Mouse (Mus musculus): ENCODE data around the gene Asb15. TPM values are rescaled to one million over a fixed set of nuclear protein-coding genes. Genes with fewer than 3 reads are reported as not detected.

Gene Asb15
- polyA plus RNA-seq, 1 experiment from 2014 or later = 0.23 TPM

DNA sequence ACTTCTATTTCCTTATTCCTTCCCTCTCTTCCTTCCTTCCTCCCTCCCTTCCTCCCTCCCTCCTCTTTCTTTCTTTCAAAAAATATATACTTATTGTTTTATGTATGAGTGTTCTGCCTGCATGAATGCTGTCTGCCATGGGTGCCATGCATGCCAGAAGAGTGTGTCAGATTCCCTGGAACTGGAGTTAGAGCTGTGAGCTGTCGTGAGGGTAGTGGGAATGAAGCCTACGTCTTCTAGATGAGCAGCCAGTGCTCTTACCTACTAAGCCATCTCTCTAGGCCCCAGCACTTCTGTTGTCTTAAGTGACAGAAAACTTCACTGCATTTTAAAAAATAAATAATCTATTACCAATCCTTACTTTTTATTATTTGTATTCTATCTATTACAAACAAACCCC is 93.0 kb downstream of the Asb15 start:
- H3K36me3 ChIP-seq (ENCODE audit: control insufficient read depth, insufficient read depth, low read length) = peaks cover 43% of the 10 kb centered on the region
- no peak overlapping the region for H3K4me2 ChIP-seq (replicated peaks; ENCODE audit: low read depth, low read length)
- H3K4me3 ChIP-seq (ENCODE audit: low read length) = no peak overlapping the region
- no peaks in the 10 kb centered on the region for H3K9me3 ChIP-seq (ENCODE audit: control insufficient read depth, low read length)
- WGBS = 92% methylated on average over 2 of the region's 2 CpGs
- H3K9ac ChIP-seq (ENCODE audit: low read depth, low read length) = no peak overlapping the region
- H3K27ac ChIP-seq (ENCODE audit: low read depth, low read length) = no peak overlapping the region
- ATAC-seq (ENCODE audit: low FRiP score, low TSS enrichment) = no peak
- H3K27me3 ChIP-seq (ENCODE audit: control insufficient read depth, insufficient read depth, low read length) = no peaks in the 10 kb centered on the region
- H3K4me1 ChIP-seq (ENCODE audit: control insufficient read depth, insufficient read depth, low read length) = no peaks in the 10 kb centered on the region

DNA sequence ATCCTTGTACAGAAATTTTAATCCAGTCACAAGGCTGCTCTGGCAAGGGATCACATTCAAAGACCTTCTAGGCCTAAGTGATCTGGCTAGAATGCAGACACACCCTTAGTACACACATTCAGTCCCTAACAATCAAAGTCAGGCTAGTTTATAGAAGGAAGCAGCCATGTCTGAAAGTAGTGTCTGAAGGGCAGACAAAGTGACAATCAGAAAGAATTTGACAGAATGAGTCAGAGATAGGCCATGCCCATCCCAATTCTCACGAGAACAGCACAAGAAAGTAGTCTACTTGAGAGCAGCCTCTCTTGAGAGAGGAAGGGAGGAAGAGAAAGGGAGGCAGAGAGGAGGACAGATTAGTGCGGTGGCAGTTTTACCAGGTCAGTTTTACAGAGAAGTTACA is 94.2 kb downstream of the Asb15 start:
- Histone ChIP-seq H3K4me1 (ENCODE audit: control insufficient read depth, insufficient read depth, low read length) (no peaks in the 10 kb centered on the region), H3K4me2 (replicated peaks; ENCODE audit: low read depth, low read length) (no peak overlapping the region), H3K9me3 (ENCODE audit: control insufficient read depth, low read length) (no peaks in the 10 kb centered on the region), H3K27me3 (ENCODE audit: control insufficient read depth, insufficient read depth, low read length) (no peaks in the 10 kb centered on the region), H3K4me3 (ENCODE audit: low read length) (no peak overlapping the region), H3K9ac (ENCODE audit: low read depth, low read length) (no peak overlapping the region), H3K27ac (ENCODE audit: low read depth, low read length) (no peak overlapping the region), H3K36me3 (ENCODE audit: control insufficient read depth, insufficient read depth, low read length) (peaks cover 38% of the 10 kb centered on the region)
- ATAC-seq (ENCODE audit: low FRiP score, low TSS enrichment) = no peak
- 89% methylated on average over 2 of the region's 2 CpGs for WGBS

Other genes starting within 250 kb of the Asb15 start
- 0.07 TPM in 1 of 2 replicates, not detected in the other for gene Iqub, start 13.1 kb upstream of the Asb15 start, polyA plus RNA-seq (2014; fragmentation: Nextera tagmentation; extraction: Ambion mirVana)
- gene Ndufa5, start 131 bp upstream of the Asb15 start, polyA plus RNA-seq (2014; fragmentation: Nextera tagmentation; extraction: Ambion mirVana) = 337 and 510 TPM in 2 replicates
- gene Lmod2, start 69.6 kb downstream of the Asb15 start, polyA plus RNA-seq (2014; fragmentation: Nextera tagmentation; extraction: Ambion mirVana) = not detected in 2 replicates
- gene Wasl, start 136.9 kb downstream of the Asb15 start, polyA plus RNA-seq (2014; fragmentation: Nextera tagmentation; extraction: Ambion mirVana) = 73.9 and 78.2 TPM in 2 replicates
- 0.05 and 0.06 TPM in 2 replicates for gene Hyal6, start 205.1 kb downstream of the Asb15 start, polyA plus RNA-seq (2014; fragmentation: Nextera tagmentation; extraction: Ambion mirVana)
- not detected in 2 replicates for gene Hyal4, start 220.2 kb downstream of the Asb15 start, polyA plus RNA-seq (2014; fragmentation: Nextera tagmentation; extraction: Ambion mirVana)

Measured in kidney, embryonic 14.5 days (tissue).